Mouse (Mus musculus) midbrain, embryonic 13.5 days (tissue): Measurements from ENCODE around the gene Tmem125. TPM values are rescaled to one million over a fixed set of nuclear protein-coding genes. Genes with fewer than 3 reads are reported as not detected.

Experiments used
- ATAC-seq: fragments of 200-750 bp; cut with Nextera tagmentation; 2 replicates; pipeline ENCODE4 v1.8.0; 2017; ENCODE audit warnings: mild to moderate bottlenecking, moderate TSS enrichment, moderate library complexity
- H3K27ac ChIP-seq: fragments of 300-500 bp; sonication (generic); 2 replicates; pipeline ENCODE4 v1.5.1; 2015; ENCODE audit warnings: inconsistent platforms, mild to moderate bottlenecking, moderate library complexity
- H3K27me3 ChIP-seq: fragments of 300-500 bp; sonication (generic); 2 replicates; pipeline ENCODE4 v1.6.1; 2015; ENCODE audit warnings: mild to moderate bottlenecking, inconsistent platforms
- H3K36me3 ChIP-seq: fragments of 300-500 bp; sonication (generic); 2 replicates; pipeline ENCODE4 v1.6.1; 2015; ENCODE audit warnings: mild to moderate bottlenecking, inconsistent platforms
- H3K4me1 ChIP-seq: fragments of 300-500 bp; sonication (generic); replicated peaks from 2 replicates; pipeline ENCODE4 v1.6.1; 2015; ENCODE audit warnings: inconsistent platforms
- H3K4me2 ChIP-seq: fragments of 300-500 bp; sonication (generic); replicated peaks from 2 replicates; pipeline ENCODE4 v1.6.1; 2015; ENCODE audit warnings: moderate library complexity, mild to moderate bottlenecking, inconsistent platforms
- H3K4me3 ChIP-seq: fragments of 300-500 bp; sonication (generic); replicated peaks from 2 replicates; pipeline ENCODE4 v1.5.1; 2015; ENCODE audit warnings: mild to moderate bottlenecking, inconsistent platforms
- H3K9ac ChIP-seq: fragments of 300-500 bp; sonication (generic); replicated peaks from 2 replicates; pipeline ENCODE4 v1.6.1; 2015; ENCODE audit warnings: mild to moderate bottlenecking, inconsistent platforms
- H3K9me3 ChIP-seq: fragments of 300-500 bp; sonication (generic); 2 replicates; pipeline ENCODE4 v1.6.1; 2016; ENCODE audit warnings: mild to moderate bottlenecking, inconsistent platforms
- WGBS: fragments of 180-500 bp; shearing (Covaris S2); methylation state at CpG from one replicate; pipeline ENCODE4 v1.1.7; 2015; 5-methylcytosine and 5-hydroxymethylcytosine counted together
- polyA plus RNA-seq: library from polyadenylated mRNA; unstranded; fragments of >200 nt; fragmentation: Nextera tagmentation; extraction: Ambion mirVana; gene quantifications from 2 replicates; pipeline ENCODE4 v1.2.1, GENCODE M21; 2015

Tmem125 gene
- 0.22 TPM in 1 of 2 replicates, not detected in the other for polyA plus RNA-seq

GRCm38 (mm10) chr4:118543592-118544260, at the start of gene Tmem125:
Tmem125 (minus strand) TSS chr4:118544044.
- Histone ChIP-seq H3K9me3 (peaks cover 7% of the 10 kb centered on the region; the same call in 1 of the 2 replicates), H3K27ac (no peak within 1 kb of the TSS), H3K4me2 (peak within 1 kb of the TSS; percentile 53), H3K27me3 (peaks cover 25% of the 10 kb centered on the region), H3K4me1 (peaks cover 12% of the 10 kb centered on the region), H3K36me3 (no peaks in the 10 kb centered on the region), H3K4me3 (peak within 1 kb of the TSS; percentile 25), H3K9ac (peak within 1 kb of the TSS; percentile 24; the same call in 1 of the 2 replicates)
- ATAC-seq = peak; percentile 60
- 3% methylated on average over 24 of the region's 24 CpGs for WGBS

GRCm38 (mm10) chr4:118589733-118590130, 45.9 kb upstream of the Tmem125 start:
- Histone ChIP-seq H3K4me3 (peak overlapping the region; percentile 1; the same call in 1 of the 2 replicates), H3K36me3 (no peaks in the 10 kb centered on the region), H3K4me1 (peaks cover 21% of the 10 kb centered on the region; the same call in 1 of the 2 replicates), H3K27ac (peak overlapping the region; percentile 51), H3K9me3 (no peaks in the 10 kb centered on the region), H3K9ac (0 out of 2 replicates have a peak overlapping the region, but pooled peaks have one; percentile 0), H3K4me2 (peak overlapping the region; percentile 30; the same call in 1 of the 2 replicates), H3K27me3 (no peaks in the 10 kb centered on the region)
- ATAC-seq = peak; percentile 55; the same call in 1 of the 2 replicates
- 5% methylated on average over 7 of the region's 7 CpGs for WGBS

GRCm38 (mm10) chr4:118589053-118589732, 45.3 kb upstream of the Tmem125 start:
- Histone ChIP-seq H3K4me3 (no peak overlapping the region), H3K36me3 (no peaks in the 10 kb centered on the region), H3K9ac (peak overlapping the region; percentile 44), H3K27ac (peak overlapping the region; percentile 51), H3K27me3 (no peaks in the 10 kb centered on the region), H3K4me1 (peaks cover 21% of the 10 kb centered on the region; the same call in 1 of the 2 replicates), H3K4me2 (peak overlapping the region; percentile 30; the same call in 1 of the 2 replicates), H3K9me3 (no peaks in the 10 kb centered on the region)
- peak; percentile 53; the same call in 1 of the 2 replicates for ATAC-seq
- 55% methylated on average over 12 of the region's 12 CpGs for WGBS

GRCm38 (mm10) chr4:118582629-118583028, 38.8 kb upstream of the Tmem125 start:
- H3K27ac ChIP-seq = no peak overlapping the region
- 0 out of 2 replicates have a peak, but pooled peaks cover under 1% of the 10 kb centered on the region for H3K27me3 ChIP-seq
- H3K4me3 ChIP-seq = no peak overlapping the region
- no peaks in the 10 kb centered on the region for H3K36me3 ChIP-seq
- no peaks in the 10 kb centered on the region for H3K9me3 ChIP-seq
- H3K4me1 ChIP-seq = peaks cover 8% of the 10 kb centered on the region
- H3K9ac ChIP-seq = no peak overlapping the region
- WGBS = 95% methylated on average over 8 of the region's 8 CpGs
- no peak for ATAC-seq
- H3K4me2 ChIP-seq = no peak overlapping the region

GRCm38 (mm10) chr4:118581508-118581907, 37.7 kb upstream of the Tmem125 start:
- 32% methylated on average over 11 of the region's 11 CpGs for WGBS
- Histone ChIP-seq H3K27ac (no peak overlapping the region), H3K27me3 (0 out of 2 replicates have a peak, but pooled peaks cover 2% of the 10 kb centered on the region), H3K36me3 (no peaks in the 10 kb centered on the region), H3K9me3 (no peaks in the 10 kb centered on the region), H3K4me1 (peaks cover 3% of the 10 kb centered on the region; the same call in 1 of the 2 replicates), H3K4me3 (no peak overlapping the region), H3K9ac (no peak overlapping the region), H3K4me2 (no peak overlapping the region)
- no peak for ATAC-seq

GRCm38 (mm10) chr4:118579313-118579712, 35.5 kb upstream of the Tmem125 start:
- Histone ChIP-seq H3K27ac (no peak overlapping the region), H3K9me3 (no peaks in the 10 kb centered on the region), H3K36me3 (no peaks in the 10 kb centered on the region), H3K27me3 (peaks cover 2% of the 10 kb centered on the region; the same call in 1 of the 2 replicates), H3K4me3 (no peak overlapping the region), H3K4me2 (no peak overlapping the region), H3K9ac (no peak overlapping the region), H3K4me1 (peaks cover 3% of the 10 kb centered on the region; the same call in 1 of the 2 replicates)
- no peak for ATAC-seq
- WGBS = 48% methylated on average over 13 of the region's 13 CpGs

- no peaks in the 10 kb centered on the region for H3K4me1 ChIP-seq
- no peak overlapping the region for H3K4me3 ChIP-seq
- H3K27ac ChIP-seq = no peak overlapping the region
- peak; percentile 37; the same call in 1 of the 2 replicates for ATAC-seq
- peaks cover 2% of the 10 kb centered on the region; the same call in 1 of the 2 replicates for H3K27me3 ChIP-seq
- no peaks in the 10 kb centered on the region for H3K9me3 ChIP-seq
- WGBS = 6% methylated on average over 6 of the region's 6 CpGs
- no peak overlapping the region for H3K9ac ChIP-seq
- no peaks in the 10 kb centered on the region for H3K36me3 ChIP-seq
- no peak overlapping the region for H3K4me2 ChIP-seq
Observed at GRCm38 (mm10) chr4:118576097-118576496, 32.3 kb upstream of the Tmem125 start.

GRCm38 (mm10) chr4:118571441-118571840, 27.6 kb upstream of the Tmem125 start:
- no peak overlapping the region for H3K9ac ChIP-seq
- ATAC-seq = no peak
- H3K27ac ChIP-seq = no peak overlapping the region
- no peaks in the 10 kb centered on the region; the same call in 1 of the 2 replicates for H3K27me3 ChIP-seq
- 91% methylated on average over 15 of the region's 15 CpGs for WGBS
- H3K4me2 ChIP-seq = no peak overlapping the region
- no peaks in the 10 kb centered on the region for H3K4me1 ChIP-seq
- H3K9me3 ChIP-seq = no peaks in the 10 kb centered on the region
- H3K36me3 ChIP-seq = no peaks in the 10 kb centered on the region
- H3K4me3 ChIP-seq = no peak overlapping the region

- Histone ChIP-seq H3K27ac (no peak overlapping the region), H3K9ac (no peak overlapping the region), H3K4me3 (no peak overlapping the region), H3K27me3 (no peaks in the 10 kb centered on the region), H3K4me1 (no peaks in the 10 kb centered on the region), H3K36me3 (no peaks in the 10 kb centered on the region), H3K9me3 (no peaks in the 10 kb centered on the region), H3K4me2 (no peak overlapping the region)
- WGBS = 79% methylated on average over 23 of the region's 23 CpGs
- no peak for ATAC-seq
Observed at GRCm38 (mm10) chr4:118569320-118569719, 25.5 kb upstream of the Tmem125 start.

- no peak for ATAC-seq
- no peaks in the 10 kb centered on the region for H3K36me3 ChIP-seq
- H3K9ac ChIP-seq = no peak overlapping the region
- no peaks in the 10 kb centered on the region for H3K9me3 ChIP-seq
- H3K4me1 ChIP-seq = no peaks in the 10 kb centered on the region
- H3K27ac ChIP-seq = no peak overlapping the region
- H3K4me2 ChIP-seq = no peak overlapping the region
- WGBS = 80% methylated on average over 10 of the region's 10 CpGs
- H3K4me3 ChIP-seq = no peak overlapping the region
- H3K27me3 ChIP-seq = no peaks in the 10 kb centered on the region
Observed at GRCm38 (mm10) chr4:118568709-118569108, 24.9 kb upstream of the Tmem125 start.

GRCm38 (mm10) chr4:118566161-118566676, 22.4 kb upstream of the Tmem125 start:
- 43% methylated on average over 7 of the region's 7 CpGs for WGBS

GRCm38 (mm10) chr4:118564926-118565279, 21.1 kb upstream of the Tmem125 start:
- peak; percentile 47 for ATAC-seq
- H3K4me3 ChIP-seq = no peak overlapping the region
- no peak overlapping the region for H3K27ac ChIP-seq
- H3K4me1 ChIP-seq = no peaks in the 10 kb centered on the region
- H3K9ac ChIP-seq = no peak overlapping the region
- WGBS = 26% methylated on average over 3 of the region's 3 CpGs
- no peaks in the 10 kb centered on the region for H3K27me3 ChIP-seq
- no peak overlapping the region for H3K4me2 ChIP-seq
- no peaks in the 10 kb centered on the region for H3K9me3 ChIP-seq
- H3K36me3 ChIP-seq = no peaks in the 10 kb centered on the region

More at GRCm38 (mm10) chr4:118566161-118566676, 22.4 kb upstream of the Tmem125 start:
- H3K27ac ChIP-seq = no peak overlapping the region
- no peak overlapping the region for H3K4me3 ChIP-seq
- no peaks in the 10 kb centered on the region for H3K36me3 ChIP-seq
- H3K9me3 ChIP-seq = no peaks in the 10 kb centered on the region
- no peak overlapping the region for H3K4me2 ChIP-seq
- no peaks in the 10 kb centered on the region for H3K27me3 ChIP-seq
- no peak overlapping the region for H3K9ac ChIP-seq
- no peak for ATAC-seq
- H3K4me1 ChIP-seq = no peaks in the 10 kb centered on the region
